Mouse (Mus musculus): ENCODE data around the gene Smim24. TPM values are rescaled to one million over a fixed set of nuclear protein-coding genes. Genes with fewer than 3 reads are reported as not detected.
A peak's percentile ranks its signal among the peaks of the same experiment; 100 is the strongest.

Gene Smim24
- polyA plus RNA-seq, 1 experiment from 2014 or later = 125 TPM

GRCm38 (mm10) chr10:81393456-81394063, 709 bp downstream of the Smim24 start:
- H3K27me3 ChIP-seq (replicated peaks; ENCODE audit: control insufficient read depth, insufficient read depth, low read length) = no peaks in the 10 kb centered on the region
- 5% methylated on average over 19 of the region's 19 CpGs for WGBS
- ATAC-seq (replicated peaks; ENCODE audit: low FRiP score, low TSS enrichment, low read depth) = peak; percentile 13; the same call in 1 of the 2 replicates

GRCm38 (mm10) chr10:81395127-81395526, 2.3 kb downstream of the Smim24 start:
- Histone ChIP-seq H3K36me3 (ENCODE audit: control insufficient read depth, insufficient read depth, low read length) (peaks cover 20% of the 10 kb centered on the region), H3K4me1 (replicated peaks; ENCODE audit: control insufficient read depth, insufficient read depth, low read length) (peaks cover 16% of the 10 kb centered on the region), H3K4me3 (ENCODE audit: low read depth, low read length) (no peak overlapping the region), H3K4me2 (ENCODE audit: low read length) (no peak overlapping the region), H3K9me3 (ENCODE audit: control insufficient read depth, low read length) (no peaks in the 10 kb centered on the region), H3K27ac (ENCODE audit: low read depth) (no peak overlapping the region), H3K9ac (ENCODE audit: low read length) (no peak overlapping the region), H3K27me3 (replicated peaks; ENCODE audit: control insufficient read depth, insufficient read depth, low read length) (no peaks in the 10 kb centered on the region)
- ATAC-seq (replicated peaks; ENCODE audit: low FRiP score, low TSS enrichment, low read depth) = no peak
- 15% methylated on average over 5 of the region's 5 CpGs for WGBS
- peak; percentile 92 for DNase-seq (ENCODE audit: low spot score)

More at GRCm38 (mm10) chr10:81393456-81394063, 709 bp downstream of the Smim24 start:
- Histone ChIP-seq H3K9me3 (ENCODE audit: control insufficient read depth, low read length) (no peaks in the 10 kb centered on the region), H3K4me2 (ENCODE audit: low read length) (peak overlapping the region; percentile 61), H3K4me3 (ENCODE audit: low read depth, low read length) (peak overlapping the region; percentile 34), H3K4me1 (replicated peaks; ENCODE audit: control insufficient read depth, insufficient read depth, low read length) (peaks cover 20% of the 10 kb centered on the region), H3K36me3 (ENCODE audit: control insufficient read depth, insufficient read depth, low read length) (peaks cover 13% of the 10 kb centered on the region), H3K9ac (ENCODE audit: low read length) (peak overlapping the region; percentile 40), H3K27ac (ENCODE audit: low read depth) (peak overlapping the region; percentile 69)
- DNase-seq (ENCODE audit: low spot score) = peak; percentile 77

- 89% methylated on average over 4 of the region's 4 CpGs for WGBS
- ATAC-seq (replicated peaks; ENCODE audit: low FRiP score, low TSS enrichment, low read depth) (no peak), DNase-seq (ENCODE audit: low spot score) (no peak)
- Histone ChIP-seq H3K27ac (ENCODE audit: low read depth) (no peak overlapping the region), H3K4me3 (ENCODE audit: low read depth, low read length) (no peak overlapping the region), H3K4me1 (replicated peaks; ENCODE audit: control insufficient read depth, insufficient read depth, low read length) (peaks cover 16% of the 10 kb centered on the region), H3K27me3 (replicated peaks; ENCODE audit: control insufficient read depth, insufficient read depth, low read length) (no peaks in the 10 kb centered on the region), H3K4me2 (ENCODE audit: low read length) (no peak overlapping the region), H3K9ac (ENCODE audit: low read length) (no peak overlapping the region), H3K36me3 (ENCODE audit: control insufficient read depth, insufficient read depth, low read length) (peaks cover 27% of the 10 kb centered on the region), H3K9me3 (ENCODE audit: control insufficient read depth, low read length) (no peaks in the 10 kb centered on the region)
Observed at GRCm38 (mm10) chr10:81395865-81396264, 3.0 kb downstream of the Smim24 start.

- DNase-seq (ENCODE audit: low spot score) = no peak
- Histone ChIP-seq H3K36me3 (ENCODE audit: control insufficient read depth, insufficient read depth, low read length) (peaks cover 28% of the 10 kb centered on the region), H3K4me1 (replicated peaks; ENCODE audit: control insufficient read depth, insufficient read depth, low read length) (peaks cover 16% of the 10 kb centered on the region), H3K4me3 (ENCODE audit: low read depth, low read length) (no peak overlapping the region), H3K9me3 (ENCODE audit: control insufficient read depth, low read length) (no peaks in the 10 kb centered on the region), H3K27ac (ENCODE audit: low read depth) (no peak overlapping the region), H3K4me2 (ENCODE audit: low read length) (no peak overlapping the region), H3K9ac (ENCODE audit: low read length) (no peak overlapping the region), H3K27me3 (replicated peaks; ENCODE audit: control insufficient read depth, insufficient read depth, low read length) (no peaks in the 10 kb centered on the region)
- 83% methylated on average over 5 of the region's 5 CpGs for WGBS
- ATAC-seq (replicated peaks; ENCODE audit: low FRiP score, low TSS enrichment, low read depth) = no peak
Observed at GRCm38 (mm10) chr10:81396749-81397148, 3.9 kb downstream of the Smim24 start.

GRCm38 (mm10) chr10:81399296-81399695, 6.4 kb downstream of the Smim24 start:
- no peak for ATAC-seq (replicated peaks; ENCODE audit: low FRiP score, low TSS enrichment, low read depth)
- H3K27ac ChIP-seq (ENCODE audit: low read depth) = no peak overlapping the region
- H3K9me3 ChIP-seq (ENCODE audit: control insufficient read depth, low read length) = no peaks in the 10 kb centered on the region
- 52% methylated on average over 5 of the region's 5 CpGs for WGBS
- no peak overlapping the region for H3K9ac ChIP-seq (ENCODE audit: low read length)
- no peaks in the 10 kb centered on the region for H3K27me3 ChIP-seq (replicated peaks; ENCODE audit: control insufficient read depth, insufficient read depth, low read length)
- H3K4me3 ChIP-seq (ENCODE audit: low read depth, low read length) = no peak overlapping the region
- no peak for DNase-seq (ENCODE audit: low spot score)
- peaks cover 15% of the 10 kb centered on the region for H3K4me1 ChIP-seq (replicated peaks; ENCODE audit: control insufficient read depth, insufficient read depth, low read length)
- H3K36me3 ChIP-seq (ENCODE audit: control insufficient read depth, insufficient read depth, low read length) = peaks cover 33% of the 10 kb centered on the region
- H3K4me2 ChIP-seq (ENCODE audit: low read length) = no peak overlapping the region

- peaks cover 15% of the 10 kb centered on the region for H3K4me1 ChIP-seq (replicated peaks; ENCODE audit: control insufficient read depth, insufficient read depth, low read length)
- 73% methylated on average over 18 of the region's 18 CpGs for WGBS
Observed at GRCm38 (mm10) chr10:81399798-81400308, 7.0 kb downstream of the Smim24 start.

GRCm38 (mm10) chr10:81400371-81401204, 7.7 kb downstream of the Smim24 start:
- no peak overlapping the region for H3K4me3 ChIP-seq (ENCODE audit: low read depth, low read length)
- ATAC-seq (replicated peaks; ENCODE audit: low FRiP score, low TSS enrichment, low read depth) = no peak
- 61% methylated on average over 22 of the region's 22 CpGs for WGBS

More at GRCm38 (mm10) chr10:81399798-81400308, 7.0 kb downstream of the Smim24 start:
- Histone ChIP-seq H3K4me3 (ENCODE audit: low read depth, low read length) (no peak overlapping the region), H3K4me2 (ENCODE audit: low read length) (no peak overlapping the region), H3K36me3 (ENCODE audit: control insufficient read depth, insufficient read depth, low read length) (peaks cover 38% of the 10 kb centered on the region), H3K27ac (ENCODE audit: low read depth) (no peak overlapping the region), H3K9me3 (ENCODE audit: control insufficient read depth, low read length) (no peaks in the 10 kb centered on the region), H3K9ac (ENCODE audit: low read length) (no peak overlapping the region), H3K27me3 (replicated peaks; ENCODE audit: control insufficient read depth, insufficient read depth, low read length) (no peaks in the 10 kb centered on the region)
- no peak for ATAC-seq (replicated peaks; ENCODE audit: low FRiP score, low TSS enrichment, low read depth)
- DNase-seq (ENCODE audit: low spot score) = no peak

GRCm38 (mm10) chr10:81401205-81401520, 8.3 kb downstream of the Smim24 start:
- DNase-seq (ENCODE audit: low spot score) (no peak), ATAC-seq (replicated peaks; ENCODE audit: low FRiP score, low TSS enrichment, low read depth) (peak; percentile 7; the same call in 1 of the 2 replicates)
- no peak overlapping the region for H3K9ac ChIP-seq (ENCODE audit: low read length)
- no peak overlapping the region for H3K4me2 ChIP-seq (ENCODE audit: low read length)
- no peaks in the 10 kb centered on the region for H3K27me3 ChIP-seq (replicated peaks; ENCODE audit: control insufficient read depth, insufficient read depth, low read length)
- H3K4me3 ChIP-seq (ENCODE audit: low read depth, low read length) = no peak overlapping the region
- H3K27ac ChIP-seq (ENCODE audit: low read depth) = peak overlapping the region; percentile 86
- peaks cover 46% of the 10 kb centered on the region for H3K36me3 ChIP-seq (ENCODE audit: control insufficient read depth, insufficient read depth, low read length)
- peaks cover 15% of the 10 kb centered on the region for H3K4me1 ChIP-seq (replicated peaks; ENCODE audit: control insufficient read depth, insufficient read depth, low read length)
- WGBS = 35% methylated on average over 10 of the region's 10 CpGs
- no peaks in the 10 kb centered on the region for H3K9me3 ChIP-seq (ENCODE audit: control insufficient read depth, low read length)

More at GRCm38 (mm10) chr10:81400371-81401204, 7.7 kb downstream of the Smim24 start:
- no peak overlapping the region for H3K27ac ChIP-seq (ENCODE audit: low read depth)
- H3K9ac ChIP-seq (ENCODE audit: low read length) = no peak overlapping the region
- DNase-seq (ENCODE audit: low spot score) = no peak
- no peaks in the 10 kb centered on the region for H3K9me3 ChIP-seq (ENCODE audit: control insufficient read depth, low read length)
- H3K4me2 ChIP-seq (ENCODE audit: low read length) = no peak overlapping the region
- peaks cover 42% of the 10 kb centered on the region for H3K36me3 ChIP-seq (ENCODE audit: control insufficient read depth, insufficient read depth, low read length)
- no peaks in the 10 kb centered on the region for H3K27me3 ChIP-seq (replicated peaks; ENCODE audit: control insufficient read depth, insufficient read depth, low read length)
- H3K4me1 ChIP-seq (replicated peaks; ENCODE audit: control insufficient read depth, insufficient read depth, low read length) = peaks cover 15% of the 10 kb centered on the region

Data from intestine, embryonic 14.5 days (tissue).